In genomic region chr3:108083904-108084407, GRCm38 (mm10) we compare ENCODE assay signal across 8 mouse cellular contexts. TPM values are rescaled to one million over a fixed set of nuclear protein-coding genes. Genes with fewer than 3 reads are reported as not detected.
A peak's percentile ranks its signal among the peaks of the same experiment; 100 is the strongest.
DNase-seq lines count a peak whose midpoint lies in the region; ATAC-seq lines count a peak whose summit lies in the region.

No protein-coding gene starts in this region.

- H3K4me2 ChIP-seq in kidney, embryonic 15.5 days, result peak overlapping the region; percentile 86
- peak overlapping the region; percentile 100 for H3K4me2 ChIP-seq in hindbrain, embryonic 12.5 days (replicated peaks)
- H3K4me2 ChIP-seq in midbrain, embryonic 14.5 days (ENCODE audit: low read length), result peak overlapping the region; percentile 99

- peaks cover 60% of the 10 kb centered on the region for H3K4me1 ChIP-seq in kidney, embryonic 15.5 days
- H3K4me1 ChIP-seq in hindbrain, embryonic 12.5 days, result peaks cover 51% of the 10 kb centered on the region
- H3K4me1 ChIP-seq in midbrain, embryonic 14.5 days (ENCODE audit: control insufficient read depth, insufficient read depth, low read length), result peaks cover 43% of the 10 kb centered on the region

- H3K36me3 ChIP-seq in kidney, embryonic 15.5 days, result peaks cover 22% of the 10 kb centered on the region
- peaks cover 11% of the 10 kb centered on the region for H3K36me3 ChIP-seq in hindbrain, embryonic 12.5 days
- H3K36me3 ChIP-seq in midbrain, embryonic 14.5 days (ENCODE audit: control insufficient read depth, insufficient read depth, low read length), result peaks cover 8% of the 10 kb centered on the region

- H3K27ac ChIP-seq in kidney, embryonic 15.5 days, result no peak overlapping the region
- no peak overlapping the region for H3K27ac ChIP-seq in hindbrain, embryonic 12.5 days
- H3K27ac ChIP-seq in midbrain, embryonic 14.5 days (replicated peaks; ENCODE audit: low read depth, low read length), result no peak overlapping the region

- H3K27me3 ChIP-seq in kidney, embryonic 15.5 days, result no peaks in the 10 kb centered on the region
- H3K27me3 ChIP-seq in hindbrain, embryonic 12.5 days, result no peaks in the 10 kb centered on the region
- no peaks in the 10 kb centered on the region for H3K27me3 ChIP-seq in midbrain, embryonic 14.5 days (ENCODE audit: control insufficient read depth, insufficient read depth, low read length)

- peak overlapping the region; percentile 55; the same call in 1 of the 2 replicates for H3K9ac ChIP-seq in kidney, embryonic 15.5 days
- no peak overlapping the region for H3K9ac ChIP-seq in hindbrain, embryonic 12.5 days
- H3K9ac ChIP-seq in midbrain, embryonic 14.5 days (replicated peaks; ENCODE audit: low read length), result peak overlapping the region; percentile 70; the same call in 1 of the 2 replicates

- no peak for ATAC-seq in kidney, embryonic 15.5 days (replicated peaks; ENCODE audit: low FRiP score)
- ATAC-seq in hindbrain, embryonic 12.5 days (ENCODE audit: low FRiP score), result no peak
- no peak for ATAC-seq in midbrain, embryonic 14.5 days (ENCODE audit: low FRiP score, low TSS enrichment)

- H3K4me3 ChIP-seq in kidney, embryonic 15.5 days (replicated peaks), result peak overlapping the region; percentile 60
- H3K4me3 ChIP-seq in hindbrain, embryonic 12.5 days, result no peak overlapping the region
- no peak overlapping the region for H3K4me3 ChIP-seq in midbrain, embryonic 14.5 days (replicated peaks; ENCODE audit: low read depth, low read length)

- no peaks in the 10 kb centered on the region for H3K9me3 ChIP-seq in kidney, embryonic 15.5 days (replicated peaks)
- no peaks in the 10 kb centered on the region for H3K9me3 ChIP-seq in hindbrain, embryonic 12.5 days (replicated peaks)
- no peaks in the 10 kb centered on the region for H3K9me3 ChIP-seq in midbrain, embryonic 14.5 days (ENCODE audit: control insufficient read depth, low read length)

- 74% methylated on average over 4 of the region's 4 CpGs for WGBS in kidney, embryonic 15.5 days
- WGBS in hindbrain, embryonic 12.5 days, result 82% methylated on average over 4 of the region's 4 CpGs
- WGBS in midbrain, embryonic 14.5 days, result 81% methylated on average over 4 of the region's 4 CpGs

- no peak for DNase-seq in kidney, postnatal 14 days
- DNase-seq in cerebellum, adult 9-11 months, result peak; percentile 61
- DNase-seq in midbrain, embryonic 14.5 days, result peak; percentile 29
- no peak for DNase-seq in lung, adult 18-20 months
- DNase-seq in urinary bladder, adult 18-20 months (ENCODE audit: low spot score in 2 of 2), result no peak
- no peak for DNase-seq in heart, adult 18-20 months

RNA-seq across cellular contexts. Expression of gene Ampd2, which starts 2.5 kb away (rescaled TPM):
- 59.3 and 66.2 TPM in 2 replicates for polyA plus RNA-seq in kidney, embryonic 15.5 days (2015; fragmentation: Nextera tagmentation; extraction: Ambion mirVana)
- polyA plus RNA-seq in hindbrain, embryonic 12.5 days (2016; fragmentation: Nextera tagmentation; extraction: Ambion mirVana), result 46.5 and 50.2 TPM in 2 replicates
- polyA plus RNA-seq in midbrain, embryonic 14.5 days (2014; fragmentation: Nextera tagmentation; extraction: Ambion mirVana), result 45.9 and 53.3 TPM in 2 replicates
- total RNA-seq in heart, adult 18-20 months (2021), result 1 to 10 TPM; 4.6 to 5.8 TPM

RNA-seq across cellular contexts. Expression of gene Gnat2, which starts 8.6 kb away (rescaled TPM):
- polyA plus RNA-seq in kidney, embryonic 15.5 days (2015; fragmentation: Nextera tagmentation; extraction: Ambion mirVana), result 0.68 and 1.9 TPM in 2 replicates
- polyA plus RNA-seq in hindbrain, embryonic 12.5 days (2016; fragmentation: Nextera tagmentation; extraction: Ambion mirVana), result 0.33 and 0.37 TPM in 2 replicates
- 0.13 and 0.30 TPM in 2 replicates for polyA plus RNA-seq in midbrain, embryonic 14.5 days (2014; fragmentation: Nextera tagmentation; extraction: Ambion mirVana)
- under 1 TPM in 1 of 2 experiments, not detected in 1; 0.18 TPM for total RNA-seq in heart, adult 18-20 months (2021)

RNA-seq across cellular contexts. Expression of gene Gstm4, which starts 39.3 kb away (rescaled TPM):
- 15.9 and 18.8 TPM in 2 replicates for polyA plus RNA-seq in kidney, embryonic 15.5 days (2015; fragmentation: Nextera tagmentation; extraction: Ambion mirVana)
- polyA plus RNA-seq in hindbrain, embryonic 12.5 days (2016; fragmentation: Nextera tagmentation; extraction: Ambion mirVana), result 12.1 and 12.5 TPM in 2 replicates
- polyA plus RNA-seq in midbrain, embryonic 14.5 days (2014; fragmentation: Nextera tagmentation; extraction: Ambion mirVana), result 16.0 and 17.5 TPM in 2 replicates
- 10 to 100 TPM; 12.8 to 15.6 TPM for total RNA-seq in heart, adult 18-20 months (2021)

Comparison
In these comparisons a context has a peak if more than half of its experiments do, and no peak if none do; other contexts are left out.
1. DNase-seq: peak in cerebellum, adult 9-11 months (single experiment) and midbrain, embryonic 14.5 days (single experiment); none in kidney, postnatal 14 days (single experiment), lung, adult 18-20 months (0 of 2), urinary bladder, adult 18-20 months (0 of 2) and heart, adult 18-20 months (0 of 2).
2. Peak in every context shown above with its lines, with median percentiles within 50 percentile points of each other: H3K4me2 ChIP-seq.